Mouse (Mus musculus): ENCODE data around the gene Pbsn.
"Not testable (repeated sequence)": the region's sequence is repeated elsewhere in the genome, so short reads cannot be mapped to it uniquely, and the experiment has no call there.

The Pbsn gene
- long read RNA-seq, experiment 1, result 0 reads
- long read RNA-seq, experiment 2, result 0 reads

- intact Hi-C loops (cut with DNase I), result no loop called here
These were observed at the start of gene Pbsn for GRCm38 (mm10) chrX:77853523-77853922. Gene Pbsn, minus strand, starts transcription at chrX:77853623.

GRCm38 (mm10) chrX:77880033-77880432, 26.6 kb upstream of the Pbsn start:
- intact Hi-C loops (cut with DNase I), result not testable (repeated sequence)

GRCm38 (mm10) chrX:77864458-77864857, 11.0 kb upstream of the Pbsn start, which contains the start of gene Gm14744:
Gene Gm14744, plus strand, starts transcription at chrX:77864758.
- intact Hi-C loops (cut with DNase I), result not testable (repeated sequence)

- intact Hi-C loops (cut with DNase I), result no loop called here
These were observed 41.4 kb downstream of the Pbsn start for GRCm38 (mm10) chrX:77812031-77812430.

- intact Hi-C loops (cut with DNase I), result no loop called here
These were observed 42.7 kb downstream of the Pbsn start for GRCm38 (mm10) chrX:77810608-77811206.

GRCm38 (mm10) chrX:77808602-77809001, 44.8 kb downstream of the Pbsn start:
- intact Hi-C loops (cut with DNase I), result loop anchor here (2.0 kb wide), 1 partner anchor 68 kb away; no protein-coding TSS in a partner anchor

- intact Hi-C loops (cut with DNase I), result no loop called here
These were observed 51.1 kb downstream of the Pbsn start for GRCm38 (mm10) chrX:77802293-77802692.

- intact Hi-C loops (cut with DNase I), result no loop called here
These were observed 51.9 kb downstream of the Pbsn start for GRCm38 (mm10) chrX:77801543-77801942.

- intact Hi-C loops (cut with DNase I), result no loop called here
These were observed 53.9 kb downstream of the Pbsn start for GRCm38 (mm10) chrX:77799554-77799953.

- intact Hi-C loops (cut with DNase I), result no loop called here
These were observed 55.6 kb downstream of the Pbsn start for GRCm38 (mm10) chrX:77797801-77798200.

GRCm38 (mm10) chrX:77796916-77797315, 56.5 kb downstream of the Pbsn start:
- intact Hi-C loops (cut with DNase I), result no loop called here

- intact Hi-C loops (cut with DNase I), result no loop called here
These were observed 57.1 kb downstream of the Pbsn start, which contains the start of gene Prkx for GRCm38 (mm10) chrX:77796238-77796835. Gene Prkx, minus strand, starts transcription at chrX:77796278.

- intact Hi-C loops (cut with DNase I), result no loop called here
These were observed 57.6 kb downstream of the Pbsn start for GRCm38 (mm10) chrX:77795858-77796174.

GRCm38 (mm10) chrX:77794962-77795857, 58.2 kb downstream of the Pbsn start:
- intact Hi-C loops (cut with DNase I), result no loop called here

- intact Hi-C loops (cut with DNase I), result no loop called here
These were observed 64.7 kb downstream of the Pbsn start for GRCm38 (mm10) chrX:77788675-77789074.

Measured in adrenal gland (tissue).